Mouse (Mus musculus): ENCODE data around the gene Sugp1. TPM values are rescaled to one million over a fixed set of nuclear protein-coding genes. Genes with fewer than 3 reads are reported as not detected.

Sugp1 gene
- polyA plus RNA-seq, 1 experiment, result 34.5 TPM

GRCm38 (mm10) chr8:70012763-70013162, 29.9 kb upstream of the Sugp1 start:
- Histone ChIP-seq H3K27me3 (ENCODE audit: control insufficient read depth, insufficient read depth, low read length) (no peaks in the 10 kb centered on the region), H3K4me3 (ENCODE audit: control insufficient read depth, low read depth, low read length) (no peak overlapping the region), H3K36me3 (ENCODE audit: control insufficient read depth, insufficient read depth, low read length) (no peaks in the 10 kb centered on the region; the same call in 1 of the 2 replicates), H3K27ac (ENCODE audit: control insufficient read depth, insufficient read depth, low read depth, low read length) (no peak overlapping the region), H3K4me1 (ENCODE audit: control insufficient read depth, insufficient read depth, low read length) (no peaks in the 10 kb centered on the region)
- TF ChIP-seq CTCF (IDR thresholded peaks at IDR 0.05; ENCODE audit: control insufficient read depth, insufficient read depth, insufficient replicate concordance, low read depth, low read length) (no peak), POLR2A (IDR thresholded peaks at IDR 0.05; ENCODE audit: control insufficient read depth, low read depth, low read length) (no peak)

GRCm38 (mm10) chr8:70015017-70015416, 27.6 kb upstream of the Sugp1 start:
- H3K27me3 ChIP-seq (ENCODE audit: control insufficient read depth, insufficient read depth, low read length), result no peaks in the 10 kb centered on the region
- TF ChIP-seq CTCF (IDR thresholded peaks at IDR 0.05; ENCODE audit: control insufficient read depth, insufficient read depth, insufficient replicate concordance, low read depth, low read length), result no peak
- TF ChIP-seq POLR2A (IDR thresholded peaks at IDR 0.05; ENCODE audit: control insufficient read depth, low read depth, low read length), result no peak
- H3K36me3 ChIP-seq (ENCODE audit: control insufficient read depth, insufficient read depth, low read length), result no peaks in the 10 kb centered on the region; the same call in 1 of the 2 replicates
- no peaks in the 10 kb centered on the region for H3K4me1 ChIP-seq (ENCODE audit: control insufficient read depth, insufficient read depth, low read length)
- H3K27ac ChIP-seq (ENCODE audit: control insufficient read depth, insufficient read depth, low read depth, low read length), result no peak overlapping the region
- no peak overlapping the region for H3K4me3 ChIP-seq (ENCODE audit: control insufficient read depth, low read depth, low read length)

- peaks cover 5% of the 10 kb centered on the region for H3K36me3 ChIP-seq (ENCODE audit: control insufficient read depth, insufficient read depth, low read length)
- TF ChIP-seq POLR2A (IDR thresholded peaks at IDR 0.05; ENCODE audit: control insufficient read depth, low read depth, low read length), result no peak
- no peak for TF ChIP-seq CTCF (IDR thresholded peaks at IDR 0.05; ENCODE audit: control insufficient read depth, insufficient read depth, insufficient replicate concordance, low read depth, low read length)
- no peaks in the 10 kb centered on the region for H3K4me1 ChIP-seq (ENCODE audit: control insufficient read depth, insufficient read depth, low read length)
- no peaks in the 10 kb centered on the region for H3K27me3 ChIP-seq (ENCODE audit: control insufficient read depth, insufficient read depth, low read length)
- no peak overlapping the region for H3K4me3 ChIP-seq (ENCODE audit: control insufficient read depth, low read depth, low read length)
- no peak overlapping the region for H3K27ac ChIP-seq (ENCODE audit: control insufficient read depth, insufficient read depth, low read depth, low read length)
These were observed 19.0 kb upstream of the Sugp1 start for GRCm38 (mm10) chr8:70023596-70023995.

- H3K36me3 ChIP-seq (ENCODE audit: control insufficient read depth, insufficient read depth, low read length), result peaks cover 5% of the 10 kb centered on the region
- no peak for TF ChIP-seq CTCF (IDR thresholded peaks at IDR 0.05; ENCODE audit: control insufficient read depth, insufficient read depth, insufficient replicate concordance, low read depth, low read length)
- H3K27me3 ChIP-seq (ENCODE audit: control insufficient read depth, insufficient read depth, low read length), result no peaks in the 10 kb centered on the region
- no peaks in the 10 kb centered on the region for H3K4me1 ChIP-seq (ENCODE audit: control insufficient read depth, insufficient read depth, low read length)
- no peak overlapping the region for H3K4me3 ChIP-seq (ENCODE audit: control insufficient read depth, low read depth, low read length)
- no peak overlapping the region for H3K27ac ChIP-seq (ENCODE audit: control insufficient read depth, insufficient read depth, low read depth, low read length)
These were observed 16.5 kb upstream of the Sugp1 start for GRCm38 (mm10) chr8:70026151-70026550.

- Histone ChIP-seq H3K27ac (ENCODE audit: control insufficient read depth, insufficient read depth, low read depth, low read length) (no peak overlapping the region), H3K4me1 (ENCODE audit: control insufficient read depth, insufficient read depth, low read length) (no peaks in the 10 kb centered on the region), H3K4me3 (ENCODE audit: control insufficient read depth, low read depth, low read length) (no peak overlapping the region), H3K27me3 (ENCODE audit: control insufficient read depth, insufficient read depth, low read length) (no peaks in the 10 kb centered on the region), H3K36me3 (ENCODE audit: control insufficient read depth, insufficient read depth, low read length) (no peaks in the 10 kb centered on the region; the same call in 1 of the 2 replicates)
- no peak for TF ChIP-seq POLR2A (IDR thresholded peaks at IDR 0.05; ENCODE audit: control insufficient read depth, low read depth, low read length)
- TF ChIP-seq CTCF (IDR thresholded peaks at IDR 0.05; ENCODE audit: control insufficient read depth, insufficient read depth, insufficient replicate concordance, low read depth, low read length), result no peak
These were observed 12.4 kb upstream of the Sugp1 start for GRCm38 (mm10) chr8:70030255-70030654.

GRCm38 (mm10) chr8:70037994-70038393, 4.6 kb upstream of the Sugp1 start:
- Histone ChIP-seq H3K36me3 (ENCODE audit: control insufficient read depth, insufficient read depth, low read length) (no peaks in the 10 kb centered on the region), H3K27me3 (ENCODE audit: control insufficient read depth, insufficient read depth, low read length) (no peaks in the 10 kb centered on the region), H3K4me1 (ENCODE audit: control insufficient read depth, insufficient read depth, low read length) (peaks cover 3% of the 10 kb centered on the region), H3K27ac (ENCODE audit: control insufficient read depth, insufficient read depth, low read depth, low read length) (no peak overlapping the region), H3K4me3 (ENCODE audit: control insufficient read depth, low read depth, low read length) (no peak overlapping the region)
- TF ChIP-seq POLR2A (IDR thresholded peaks at IDR 0.05; ENCODE audit: control insufficient read depth, low read depth, low read length), result no peak
- no peak for TF ChIP-seq CTCF (IDR thresholded peaks at IDR 0.05; ENCODE audit: control insufficient read depth, insufficient read depth, insufficient replicate concordance, low read depth, low read length)

GRCm38 (mm10) chr8:70041885-70042546, 597 bp upstream of the Sugp1 start:
- Histone ChIP-seq H3K4me1 (ENCODE audit: control insufficient read depth, insufficient read depth, low read length) (peaks cover 3% of the 10 kb centered on the region), H3K4me3 (ENCODE audit: control insufficient read depth, low read depth, low read length) (peak overlapping the region; percentile 96), H3K36me3 (ENCODE audit: control insufficient read depth, insufficient read depth, low read length) (no peaks in the 10 kb centered on the region), H3K27me3 (ENCODE audit: control insufficient read depth, insufficient read depth, low read length) (no peaks in the 10 kb centered on the region), H3K27ac (ENCODE audit: control insufficient read depth, insufficient read depth, low read depth, low read length) (peak overlapping the region; percentile 94)
- TF ChIP-seq POLR2A (IDR thresholded peaks at IDR 0.05; ENCODE audit: control insufficient read depth, low read depth, low read length) (no peak), CTCF (IDR thresholded peaks at IDR 0.05; ENCODE audit: control insufficient read depth, insufficient read depth, insufficient replicate concordance, low read depth, low read length) (no peak)
